Mouse (Mus musculus) heart, postnatal 0 days (tissue): Measurements from ENCODE around the gene Gm49373. TPM values are rescaled to one million over a fixed set of nuclear protein-coding genes. Genes with fewer than 3 reads are reported as not detected.

ENCODE experiments used
- ATAC-seq: fragments of 200-750 bp; cut with Nextera tagmentation; 2 replicates; pipeline ENCODE4 v1.8.0; 2017; ENCODE audit warnings: low read depth, moderate number of reproducible peaks, moderate library complexity; ENCODE audit not compliant: insufficient read depth
- DNase-seq: peaks from one replicate; pipeline ENCODE4 v3.0.0-alpha.2; 2016; ENCODE audit warnings: low spot score
- H3K27ac ChIP-seq: fragments of 300-500 bp; sonication (generic); 2 replicates; pipeline ENCODE4 v1.5.1; 2014; ENCODE audit warnings: low read depth, mild to moderate bottlenecking
- H3K27me3 ChIP-seq: fragments of 300-500 bp; sonication (generic); 2 replicates; pipeline ENCODE4 v1.6.1; 2014; ENCODE audit warnings: low read length, mixed read lengths; ENCODE audit not compliant: control insufficient read depth, insufficient read depth
- H3K36me3 ChIP-seq: fragments of 300-500 bp; sonication (generic); replicated peaks from 2 replicates; pipeline ENCODE4 v1.6.1; 2014; ENCODE audit warnings: low read length, mixed read lengths; ENCODE audit not compliant: control insufficient read depth, insufficient read depth
- H3K4me1 ChIP-seq: fragments of 300-500 bp; sonication (generic); 2 replicates; pipeline ENCODE4 v1.6.1; 2014; ENCODE audit warnings: antibody characterized with exemption; ENCODE audit not compliant: control insufficient read depth, insufficient read depth
- H3K4me2 ChIP-seq: fragments of 300-500 bp; sonication (generic); 2 replicates; pipeline ENCODE4 v1.6.1; 2014; ENCODE audit warnings: low read depth, mild to moderate bottlenecking, low read length, moderate library complexity
- H3K4me3 ChIP-seq: fragments of 300-500 bp; sonication (generic); 2 replicates; pipeline ENCODE4 v1.5.1; 2014; ENCODE audit warnings: low read depth, low read length
- H3K9ac ChIP-seq: fragments of 300-500 bp; sonication (generic); replicated peaks from 2 replicates; pipeline ENCODE4 v1.6.1; 2014; ENCODE audit warnings: low read depth, low read length, mixed read lengths
- H3K9me3 ChIP-seq: fragments of 300-500 bp; sonication (generic); replicated peaks from 2 replicates; pipeline ENCODE4 v1.6.1; 2016; ENCODE audit warnings: low read length; ENCODE audit not compliant: control insufficient read depth
- CTCF ChIP-seq: IDR thresholded peaks from 2 replicates; pipeline ENCODE4 v1.5.1; 2016; ENCODE audit warnings: antibody characterized with exemption, control low read depth, low read depth
- EP300 ChIP-seq: IDR thresholded peaks from 2 replicates; pipeline ENCODE4 v1.6.1; 2016; ENCODE audit warnings: antibody characterized with exemption, low read depth
- WGBS: fragments of 180-500 bp; shearing (Covaris S2); extraction: QIAGEN DNeasy Blood & Tissue Kit; methylation state at CpG from one replicate; pipeline ENCODE4 v1.1.7; 2014; 5-methylcytosine and 5-hydroxymethylcytosine counted together
- polyA plus RNA-seq: library from polyadenylated mRNA; unstranded; fragments of >200 nt; fragmentation: Nextera tagmentation; extraction: Ambion mirVana; gene quantifications from 2 replicates; pipeline ENCODE4 v1.2.1, GENCODE M21; 2015
- total RNA-seq: library from RNA; depleted of rRNA; stranded (reverse); fragments of >200 nt; gene quantifications from 2 replicates; pipeline ENCODE4 v1.2.3, GENCODE M21; 2014; ENCODE audit warnings: low replicate concordance

Gm49373 gene
- total and polyA plus RNA-seq, 2 experiments from 2014 or later: 0.18 TPM; not detected in 1

DNA sequence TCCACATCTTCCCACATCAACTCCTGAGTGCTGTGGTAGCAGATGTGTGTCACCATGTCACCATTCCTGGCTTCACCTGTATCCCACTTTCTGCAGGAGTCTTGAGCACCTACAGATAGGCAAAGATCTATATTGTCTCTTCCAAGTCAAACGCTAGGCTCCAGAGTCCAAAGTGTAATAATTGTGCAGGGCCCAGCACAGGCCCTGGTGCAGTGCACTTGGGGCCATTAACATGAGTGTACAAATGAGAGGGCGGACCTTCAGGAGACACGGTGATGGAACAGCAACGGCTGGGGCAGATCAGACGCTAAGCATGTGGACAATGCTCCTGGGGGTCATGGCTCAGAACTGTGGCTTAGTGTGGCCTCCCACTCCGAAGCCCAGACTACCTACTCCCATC lies 40.9 kb upstream of the Gm49373 start:
- no peak for DNase-seq
- H3K4me1 ChIP-seq: no peaks in the 10 kb centered on the region
- no peak for ATAC-seq
- no peak overlapping the region for H3K4me3 ChIP-seq
- H3K9me3 ChIP-seq: no peaks in the 10 kb centered on the region
- TF ChIP-seq CTCF (no peak), EP300 (no peak)
- H3K36me3 ChIP-seq: 0 out of 2 replicates have a peak, but pooled peaks cover 7% of the 10 kb centered on the region
- no peak overlapping the region for H3K9ac ChIP-seq
- 87% methylated on average over 6 of the region's 6 CpGs for WGBS
- H3K27me3 ChIP-seq: no peaks in the 10 kb centered on the region
- H3K4me2 ChIP-seq: no peak overlapping the region
- H3K27ac ChIP-seq: no peak overlapping the region

DNA sequence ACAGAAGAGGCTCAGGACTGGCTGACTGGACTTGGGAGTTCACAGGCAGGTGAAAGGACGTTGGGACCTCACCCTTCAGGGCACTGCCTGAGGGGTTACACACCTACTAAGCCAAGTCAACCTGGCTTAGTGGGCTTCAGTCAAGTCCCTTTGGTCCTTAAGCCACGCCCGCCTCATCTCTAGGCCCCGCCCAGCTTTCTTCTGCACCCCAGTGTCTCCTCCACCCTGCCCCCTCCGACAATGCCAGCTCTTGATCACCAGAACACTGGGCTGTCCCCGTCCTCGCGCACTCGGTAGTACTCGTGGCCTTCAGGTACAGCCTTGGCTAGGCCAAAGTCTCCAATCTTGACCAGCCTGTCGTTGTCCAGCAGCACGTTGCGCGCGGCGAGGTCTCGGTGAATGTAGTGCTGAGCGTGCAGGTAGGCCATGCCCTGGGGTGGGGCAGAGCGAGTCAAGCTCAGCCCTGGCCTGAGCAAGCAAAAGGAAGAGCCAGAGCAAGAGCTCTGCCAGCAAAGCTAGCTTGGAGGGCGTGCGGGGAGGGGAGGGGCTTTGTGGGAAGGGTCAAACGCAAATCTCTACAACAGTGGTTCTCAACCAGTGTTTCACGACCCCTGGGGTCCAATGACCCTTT lies 34.8 kb upstream of the Gm49373 start:
- H3K9ac ChIP-seq: no peak overlapping the region
- peaks cover 4% of the 10 kb centered on the region; the same call in 1 of the 2 replicates for H3K36me3 ChIP-seq
- no peaks in the 10 kb centered on the region for H3K27me3 ChIP-seq
- H3K27ac ChIP-seq: no peak overlapping the region
- 53% methylated on average over 23 of the region's 23 CpGs for WGBS
- no peaks in the 10 kb centered on the region for H3K4me1 ChIP-seq
- H3K9me3 ChIP-seq: no peaks in the 10 kb centered on the region
- ATAC-seq (no peak), DNase-seq (no peak)
- H3K4me3 ChIP-seq: no peak overlapping the region
- H3K4me2 ChIP-seq: no peak overlapping the region
- TF ChIP-seq EP300 (no peak), CTCF (no peak)

DNA sequence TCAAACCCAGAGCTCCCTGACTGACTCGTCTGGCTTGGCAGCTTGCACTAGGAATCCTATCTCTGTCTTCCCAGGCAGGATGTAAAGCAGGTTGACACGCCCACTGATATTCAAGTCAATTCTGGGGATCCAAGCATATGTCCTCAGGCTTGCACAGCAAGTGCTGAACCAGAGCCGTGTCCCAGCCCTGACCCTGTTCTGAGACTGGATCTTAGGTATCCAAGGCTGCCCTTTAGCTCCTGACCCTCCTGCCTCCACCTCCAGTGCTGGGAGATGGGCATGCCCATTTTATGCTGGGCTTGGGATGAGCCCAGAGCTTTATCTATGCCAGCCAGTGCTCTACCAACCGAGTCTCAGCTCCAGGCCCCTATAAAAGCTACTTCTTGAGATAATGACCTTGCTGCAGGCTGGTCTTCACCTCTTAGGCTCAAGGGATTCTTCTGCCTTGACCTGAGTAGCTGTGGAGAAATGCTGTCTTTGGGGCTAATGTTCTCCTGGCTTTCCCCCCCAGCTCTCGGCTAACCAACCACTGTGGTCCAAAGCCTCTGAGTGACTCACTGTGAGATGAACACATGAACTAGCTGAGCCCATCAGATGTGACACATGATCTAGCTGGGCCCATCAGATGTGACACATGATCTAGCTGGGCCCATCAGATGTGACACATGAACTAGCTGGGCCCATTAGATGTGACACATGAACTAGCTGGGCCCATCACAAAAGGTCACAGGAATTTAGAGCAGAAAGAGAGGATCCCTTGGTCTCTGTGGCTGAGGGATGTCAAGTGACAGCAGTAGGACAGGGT lies 33.1 kb upstream of the Gm49373 start:
- no peaks in the 10 kb centered on the region for H3K27me3 ChIP-seq
- no peak overlapping the region for H3K4me2 ChIP-seq
- no peaks in the 10 kb centered on the region for H3K9me3 ChIP-seq
- H3K27ac ChIP-seq: no peak overlapping the region
- H3K36me3 ChIP-seq: peaks cover 4% of the 10 kb centered on the region; the same call in 1 of the 2 replicates
- 60% methylated on average over 5 of the region's 5 CpGs for WGBS
- H3K4me3 ChIP-seq: no peak overlapping the region
- H3K9ac ChIP-seq: no peak overlapping the region
- ATAC-seq (no peak), DNase-seq (no peak)
- no peaks in the 10 kb centered on the region for H3K4me1 ChIP-seq
- TF ChIP-seq EP300 (no peak), CTCF (no peak)

GRCm38 (mm10) chr9:21104814-21105213 lies 31.9 kb upstream of the Gm49373 start:
- Histone ChIP-seq H3K9me3 (no peaks in the 10 kb centered on the region), H3K4me3 (no peak overlapping the region), H3K27me3 (no peaks in the 10 kb centered on the region), H3K27ac (no peak overlapping the region), H3K4me1 (no peaks in the 10 kb centered on the region), H3K4me2 (no peak overlapping the region), H3K9ac (no peak overlapping the region), H3K36me3 (no peaks in the 10 kb centered on the region; the same call in 1 of the 2 replicates)
- TF ChIP-seq EP300: no peak
- no peak for TF ChIP-seq CTCF
- DNase-seq (no peak), ATAC-seq (no peak)
- 79% methylated on average over 6 of the region's 6 CpGs for WGBS

DNA sequence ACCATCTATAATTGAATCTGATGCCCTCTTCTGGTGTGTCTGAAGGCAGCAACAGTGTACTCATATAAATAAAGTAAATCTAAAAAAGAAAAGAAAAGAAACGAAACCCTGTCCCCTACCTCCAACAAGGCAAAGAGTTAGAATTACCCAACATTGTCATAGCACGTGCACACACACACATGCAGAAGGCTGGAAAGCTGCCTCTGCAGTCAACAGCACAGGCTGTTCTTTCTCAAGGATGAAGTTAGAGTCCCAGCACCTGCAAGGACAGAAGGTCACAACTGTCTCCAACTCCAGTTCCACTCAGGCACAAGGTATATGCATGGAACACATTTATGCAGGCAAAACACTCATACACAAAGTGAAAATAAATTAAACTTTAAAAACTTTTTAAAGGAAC lies 29.2 kb upstream of the Gm49373 start:
- TF ChIP-seq CTCF (no peak), EP300 (no peak)
- WGBS: 79% methylated on average over 2 of the region's 2 CpGs
- no peak for ATAC-seq

More for the DNA sequence above, 29.2 kb upstream of the Gm49373 start:
- DNase-seq: no peak
- Histone ChIP-seq H3K9me3 (no peaks in the 10 kb centered on the region), H3K4me1 (no peaks in the 10 kb centered on the region), H3K27me3 (no peaks in the 10 kb centered on the region), H3K9ac (no peak overlapping the region), H3K4me2 (no peak overlapping the region), H3K27ac (no peak overlapping the region), H3K4me3 (no peak overlapping the region), H3K36me3 (no peaks in the 10 kb centered on the region; the same call in 1 of the 2 replicates)
